Mouse (Mus musculus): ENCODE data around the gene Fam209.

Fam209 gene

DNA sequence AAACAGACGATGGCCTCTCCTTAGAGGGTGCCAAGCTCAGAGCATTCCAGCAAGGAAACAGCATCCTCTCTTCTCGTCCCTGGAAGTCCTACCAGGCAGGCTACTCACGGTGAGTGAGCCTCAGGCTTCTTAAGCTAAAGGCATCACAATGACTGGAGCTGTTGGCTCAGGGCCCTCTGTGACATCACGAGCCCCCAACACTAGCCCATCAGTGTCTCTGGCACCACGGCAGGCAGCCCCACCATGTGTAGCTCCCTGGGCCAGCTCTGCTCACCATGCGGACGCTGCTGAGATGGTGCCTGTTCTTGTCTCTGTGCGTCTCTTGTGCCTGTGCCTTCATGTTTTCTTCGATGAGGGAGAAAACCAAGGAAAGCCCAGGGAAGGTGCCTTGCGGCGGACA lies at the start of gene Fam209:
Fam209 (plus strand) TSS at position 203 of the 400 bp plus-strand sequence.
- DNase-seq: no peak

DNA sequence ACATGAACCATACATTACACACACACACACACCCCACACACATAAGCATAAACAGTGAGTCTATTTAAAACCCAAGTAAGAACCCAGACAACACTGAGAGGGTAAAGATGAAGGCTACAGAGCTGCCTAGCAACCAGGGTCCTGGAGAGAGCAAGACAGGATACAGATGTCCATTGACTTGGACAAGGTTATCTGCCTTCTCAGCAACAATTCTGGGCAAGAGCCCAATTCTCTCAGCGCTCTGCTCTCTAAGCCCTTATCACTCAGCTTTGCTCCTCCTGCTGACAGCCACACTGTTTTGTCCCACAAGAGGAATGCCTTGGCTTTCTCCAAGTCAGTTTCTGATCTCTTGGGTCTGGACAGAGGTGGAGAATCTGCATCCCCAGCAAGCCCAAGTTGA lies 41.7 kb upstream of the Fam209 start:
- no peak for DNase-seq

DNA sequence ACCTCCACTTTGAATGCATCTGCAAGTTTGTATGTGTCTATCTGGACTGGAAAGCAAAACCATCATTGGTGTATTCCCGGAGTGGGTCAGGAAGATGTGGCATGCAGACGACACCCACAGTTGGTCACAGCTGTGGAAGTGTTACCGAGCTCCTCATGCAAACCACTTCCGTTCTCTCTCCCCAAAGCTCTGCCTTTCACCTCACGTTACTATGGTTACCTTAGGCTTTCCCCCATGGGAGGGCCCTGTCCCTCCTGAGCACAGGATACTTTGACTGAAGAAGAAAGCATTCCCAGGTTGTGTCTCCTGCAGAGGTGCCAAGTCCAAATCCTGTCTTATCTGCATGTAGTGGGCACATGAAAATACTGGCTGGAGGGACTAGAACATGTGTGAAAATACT lies 38.6 kb upstream of the Fam209 start:
- DNase-seq: peak; percentile 69 to 71

DNA sequence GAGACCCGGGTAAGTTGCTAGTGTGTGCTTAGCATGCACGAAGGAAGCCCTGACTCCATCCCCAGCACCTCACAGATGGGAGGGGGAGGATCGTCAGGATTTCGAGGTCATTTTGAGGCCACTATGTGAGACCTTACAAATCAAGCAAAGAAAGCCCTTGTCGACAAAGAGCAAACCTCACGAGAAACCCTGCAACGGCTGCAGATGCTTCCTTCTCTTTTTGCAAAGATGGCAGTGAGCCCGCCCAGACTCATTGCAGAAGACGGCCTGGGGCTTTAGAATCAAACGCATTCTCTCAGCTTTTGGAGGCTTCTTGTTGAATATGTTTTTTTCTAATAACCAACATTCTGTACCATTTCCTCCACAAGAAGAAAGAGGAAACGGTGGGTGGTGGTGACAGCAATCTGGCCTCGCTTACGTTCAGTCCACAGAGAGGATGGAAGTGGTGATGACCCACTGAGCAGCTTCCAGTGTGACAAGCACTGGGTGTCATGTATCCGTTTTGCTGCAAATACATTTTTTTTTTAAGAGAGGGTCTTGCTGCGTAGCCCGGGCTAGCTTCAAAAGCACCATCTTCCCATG lies 34.9 kb upstream of the Fam209 start:
- DNase-seq: peak; percentile 51 to 62

DNA sequence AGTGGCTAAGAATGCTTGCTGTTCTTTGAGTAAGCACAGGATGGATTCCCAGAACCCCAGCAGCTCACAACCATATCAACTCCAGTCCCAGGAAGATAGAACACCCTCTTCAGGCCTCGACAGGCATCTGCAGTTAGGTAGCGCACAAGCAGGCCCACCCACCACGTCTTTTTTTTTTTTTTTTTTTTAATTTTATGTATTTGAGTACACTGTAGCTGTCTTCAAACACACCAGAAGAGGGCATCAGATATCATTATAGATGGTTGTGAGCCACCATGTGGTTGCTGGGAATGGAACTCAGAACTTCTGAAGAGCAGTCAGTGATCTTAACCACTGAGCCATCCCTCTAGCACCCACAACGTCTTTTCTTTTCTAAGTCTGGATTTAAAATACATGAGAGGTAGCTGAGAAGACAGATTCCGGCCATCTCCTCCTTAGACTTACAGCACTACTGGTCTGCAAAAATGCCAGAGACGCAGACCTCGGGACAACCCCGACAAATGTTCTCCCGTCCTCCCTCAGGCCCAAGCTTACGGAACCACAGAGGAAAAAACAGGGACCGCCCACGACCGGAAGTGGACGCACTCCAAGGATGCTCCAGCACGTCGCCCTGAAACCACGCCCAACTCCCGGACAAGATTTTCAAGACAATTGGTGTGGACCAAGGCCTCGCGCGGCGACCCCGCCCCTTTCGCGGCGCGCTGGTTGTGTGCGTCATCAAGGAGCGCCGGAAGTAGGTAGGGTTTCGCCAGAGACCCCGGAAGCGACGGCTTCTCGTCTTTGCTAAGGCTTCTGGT lies 32.3 kb upstream of the Fam209 start, which contains the start of gene Rtf2:
Rtf2 (plus strand) TSS at position 714 of the 797 bp plus-strand sequence.
- DNase-seq: peak; percentile 99

DNA sequence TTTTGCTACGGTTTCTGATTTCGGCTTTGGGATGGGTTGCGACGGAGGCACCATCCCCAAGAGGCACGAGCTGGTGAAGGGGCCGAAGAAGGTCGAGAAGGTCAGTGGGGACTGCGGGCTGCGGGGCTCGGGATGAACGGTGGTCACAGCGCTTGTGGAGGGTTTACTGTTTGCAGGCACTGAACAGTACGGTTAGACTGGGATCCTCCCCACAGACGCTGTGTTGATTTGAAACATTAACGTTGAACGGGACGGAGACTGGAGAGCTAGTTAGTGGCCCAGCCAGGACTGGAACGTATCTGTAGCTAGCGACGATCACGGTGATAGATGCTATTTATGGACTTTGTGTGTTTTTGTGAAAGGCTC lies 31.7 kb upstream of the Fam209 start:
- DNase-seq: no peak

- peak in 1 of 2 experiments; percentile 26 for DNase-seq
These were observed 31.1 kb upstream of the Fam209 start for GRCm38 (mm10) chr2:172441176-172441575.

DNA sequence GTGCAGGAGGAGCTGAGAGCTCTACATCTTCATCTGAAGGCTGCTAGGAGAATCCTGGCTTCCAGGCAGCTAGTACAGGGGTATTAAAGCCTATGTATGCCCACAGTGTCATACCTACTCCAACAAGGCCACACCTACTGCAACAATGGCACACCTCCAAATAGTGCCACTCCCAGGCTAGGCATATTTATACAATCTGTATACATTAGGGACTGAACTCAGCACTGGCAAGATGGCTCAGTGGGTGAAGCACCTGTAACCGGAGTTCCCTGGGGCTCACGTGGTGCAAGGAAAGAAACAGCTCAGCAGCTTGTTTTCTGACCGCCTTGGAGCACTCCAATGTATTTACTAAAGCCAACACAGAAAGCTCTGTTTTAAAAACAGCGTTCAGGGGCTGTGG lies 26.7 kb upstream of the Fam209 start:
- DNase-seq: no peak

DNA sequence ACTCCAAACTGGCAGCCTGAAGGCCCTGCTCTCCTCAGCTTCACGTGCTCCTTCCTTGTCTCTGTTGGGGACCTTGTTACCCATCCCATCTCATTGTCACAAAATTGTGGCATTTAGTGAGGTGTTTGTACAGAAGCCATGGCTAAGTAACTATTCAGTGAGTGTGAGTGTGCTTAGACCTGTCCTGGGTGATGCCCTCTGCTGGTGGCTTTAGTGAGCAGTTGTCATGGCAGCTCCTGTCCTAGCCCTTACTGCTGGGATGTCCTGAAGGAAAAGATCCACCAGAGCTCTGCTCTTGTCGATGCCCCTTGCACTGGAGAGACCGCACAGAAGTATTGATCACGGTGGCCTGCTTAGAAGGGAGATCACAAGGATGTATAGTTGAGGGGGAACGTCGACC lies 25.0 kb upstream of the Fam209 start:
- DNase-seq: peak; percentile 69 to 71

DNA sequence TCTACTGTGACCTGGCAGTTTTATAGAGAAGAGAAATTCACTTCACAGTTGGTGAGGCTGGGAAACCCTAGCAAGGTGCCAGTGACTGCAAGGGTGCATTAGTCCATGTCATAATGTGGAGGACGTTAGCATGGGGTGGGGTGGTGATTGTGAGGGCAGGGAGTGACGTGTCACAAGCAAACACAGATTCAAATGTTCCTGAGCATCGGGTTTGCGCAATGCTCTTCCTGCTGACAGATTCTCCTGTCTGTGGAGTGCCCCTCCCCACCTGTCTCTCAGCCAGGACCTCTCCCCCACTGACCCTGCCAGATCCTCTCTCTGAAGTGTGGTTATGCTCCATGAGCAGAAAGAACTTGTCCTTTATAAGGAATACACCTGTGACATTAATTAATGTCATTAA lies 24.0 kb upstream of the Fam209 start:
- no peak for DNase-seq

- no peak for DNase-seq
These were observed 21.7 kb upstream of the Fam209 start for GRCm38 (mm10) chr2:172450640-172451039.

DNA sequence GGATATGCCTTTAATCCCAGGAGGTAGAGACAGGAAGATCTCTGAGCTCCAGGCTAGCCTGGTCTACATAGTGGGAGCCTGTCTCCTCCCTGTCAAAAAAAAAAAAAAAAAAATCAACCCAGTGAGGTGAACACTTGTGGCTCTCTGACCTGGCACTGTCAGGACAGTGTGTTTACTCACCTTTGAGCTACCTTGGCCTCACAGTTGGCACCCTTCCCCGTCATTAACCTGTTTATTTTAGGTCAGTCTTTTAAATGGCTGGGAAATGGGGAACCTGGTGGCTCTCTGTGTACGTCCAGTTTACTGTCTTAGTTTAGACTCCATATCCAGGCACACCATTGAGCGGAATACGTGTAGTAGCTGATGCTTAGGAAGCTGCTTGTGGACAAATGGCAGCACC lies 20.3 kb upstream of the Fam209 start:
- no peak for DNase-seq

DNA sequence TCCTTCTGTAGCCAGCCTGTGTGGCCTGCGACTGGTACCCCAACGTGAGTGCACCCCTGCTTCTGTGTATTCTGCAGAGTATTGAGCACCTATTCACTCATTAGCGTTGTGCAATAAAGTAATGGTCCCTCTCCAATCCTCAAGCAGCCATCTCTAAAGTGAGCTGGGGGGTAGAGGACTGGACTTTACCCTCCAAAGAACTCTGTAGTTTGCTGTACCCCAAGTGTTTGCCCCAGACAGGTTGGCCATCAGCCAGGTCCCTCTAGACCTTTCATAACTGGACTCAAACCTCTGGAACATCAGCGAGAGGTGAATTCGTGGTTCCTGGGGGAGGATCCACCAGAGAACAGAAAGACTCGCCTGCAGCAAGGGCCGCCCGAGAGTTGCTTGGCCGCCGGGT lies 19.9 kb upstream of the Fam209 start:
- DNase-seq: no peak

DNA sequence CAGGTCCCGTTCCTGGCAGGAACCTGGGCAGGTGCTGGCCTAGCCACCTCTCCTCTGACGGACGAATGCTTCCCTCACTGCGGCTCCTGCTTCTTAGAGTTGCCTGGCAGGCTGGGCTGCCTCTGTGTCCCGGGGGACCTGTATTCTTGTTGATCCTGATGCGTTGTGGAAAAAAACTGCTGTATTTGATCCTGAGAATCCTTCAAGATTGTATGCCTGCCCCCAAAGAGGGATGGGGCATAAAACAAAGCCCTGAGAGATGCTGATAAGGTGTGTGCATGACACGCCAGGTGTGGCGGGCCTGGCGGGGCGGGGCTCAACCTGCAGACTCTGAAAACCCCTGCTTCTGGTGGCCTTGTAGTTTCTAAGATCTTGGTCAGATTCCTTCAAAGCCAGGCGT lies 13.8 kb upstream of the Fam209 start, which contains the start of gene Gcnt7:
Gcnt7 (minus strand) TSS at position 101 of the 400 bp plus-strand sequence.
- no peak for DNase-seq

- no peak for DNase-seq
These were observed 11.7 kb upstream of the Fam209 start for GRCm38 (mm10) chr2:172460647-172461046.

DNA sequence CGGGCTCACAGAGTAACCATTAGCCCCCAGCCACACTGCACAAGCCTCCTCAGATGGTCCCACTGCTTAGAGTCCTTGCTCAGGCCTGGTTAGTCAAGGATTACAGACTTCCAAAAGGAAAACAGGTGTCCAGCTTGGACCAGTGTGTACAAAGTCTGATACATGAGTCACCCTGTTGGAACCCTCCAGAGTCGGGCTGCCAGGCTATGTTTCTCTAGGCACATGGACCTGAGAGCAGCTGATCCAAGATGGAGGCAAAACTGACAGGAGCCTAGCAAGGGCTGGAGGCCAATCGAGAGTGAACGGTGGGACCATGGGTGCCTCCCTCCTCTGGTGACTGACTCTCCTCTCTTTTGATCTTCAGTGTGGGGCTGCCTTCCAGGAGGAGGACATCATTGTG lies 9.5 kb upstream of the Fam209 start:
- DNase-seq: no peak

DNA sequence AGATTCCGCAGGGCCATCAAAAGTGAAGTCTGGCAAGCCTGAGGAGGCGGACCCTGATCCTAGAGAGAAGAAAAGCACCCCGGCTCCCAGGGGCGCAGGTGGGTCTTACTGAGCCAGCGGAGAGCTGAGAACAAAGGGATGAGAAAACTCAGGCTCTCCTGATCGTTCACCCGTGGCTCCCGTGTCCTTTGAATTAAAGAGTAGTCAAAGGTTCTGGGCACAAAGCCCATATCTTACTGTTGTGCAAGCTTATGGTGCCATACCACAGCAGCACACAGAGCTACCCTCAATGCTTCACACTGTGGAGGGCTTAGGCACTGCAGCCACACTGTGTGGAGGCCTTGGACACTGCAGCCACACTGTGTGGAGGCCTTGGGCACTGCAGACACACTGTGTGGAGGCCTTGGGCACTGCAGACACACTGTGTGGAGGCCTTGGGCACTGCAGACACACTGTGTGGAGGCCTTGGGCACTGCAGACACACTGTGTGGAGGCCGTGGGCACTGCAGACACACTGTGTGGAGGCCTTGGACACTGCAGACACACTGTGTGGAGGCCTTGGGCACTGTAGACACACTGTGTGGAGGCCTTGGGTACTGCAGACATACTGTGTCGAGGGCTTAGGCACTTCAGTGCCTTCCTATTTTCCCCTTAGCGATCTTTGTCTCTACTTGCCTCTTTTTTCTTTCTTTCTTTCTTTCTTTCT lies 5.7 kb upstream of the Fam209 start:
- no peak for DNase-seq

DNA sequence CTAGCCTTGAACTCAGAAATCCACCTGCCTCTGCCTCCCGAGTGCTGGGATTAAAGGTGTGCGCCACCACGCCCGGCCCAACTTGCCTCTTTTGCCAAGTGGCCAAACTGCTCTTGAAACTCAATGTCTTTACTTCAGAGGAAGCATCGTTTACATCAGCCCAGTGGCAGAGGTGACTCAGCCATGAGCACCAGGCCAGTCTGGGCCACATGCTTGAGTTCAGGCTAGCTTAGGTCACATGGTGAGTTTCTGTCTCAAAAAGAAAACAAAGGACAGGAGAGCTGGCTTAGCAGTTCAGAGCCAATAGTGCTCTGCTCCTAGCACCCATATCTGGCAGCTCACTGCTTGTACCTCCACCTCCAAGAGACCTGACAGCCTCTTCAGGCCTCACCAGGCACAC lies 5.1 kb upstream of the Fam209 start:
- no peak for DNase-seq

DNA sequence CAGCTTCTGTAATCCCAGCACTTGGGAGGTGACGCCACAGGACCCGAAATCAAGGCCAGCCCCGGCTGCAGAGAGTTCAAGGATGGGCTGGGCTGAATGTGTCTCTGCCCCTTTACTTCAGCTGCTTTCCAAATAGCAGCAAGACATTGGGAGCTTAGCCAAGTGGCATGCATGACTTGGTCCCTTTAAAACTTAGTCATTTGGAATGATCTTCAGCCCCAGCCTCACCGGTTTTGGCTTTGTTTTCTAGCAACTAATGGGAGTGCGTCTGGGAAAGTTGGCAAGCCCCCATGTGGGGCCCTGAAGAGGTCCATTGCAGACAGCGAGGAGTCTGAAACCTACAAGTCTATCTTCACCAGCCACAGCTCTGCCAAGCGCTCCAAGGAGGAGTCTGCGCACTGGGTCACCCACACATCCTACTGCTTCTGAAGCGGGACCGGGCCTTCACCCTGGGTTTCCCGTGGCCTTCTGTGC lies 3.9 kb upstream of the Fam209 start:
- no peak for DNase-seq

- no peak for DNase-seq
These were observed 1.3 kb downstream of the Fam209 start for GRCm38 (mm10) chr2:172473591-172473990.

DNA sequence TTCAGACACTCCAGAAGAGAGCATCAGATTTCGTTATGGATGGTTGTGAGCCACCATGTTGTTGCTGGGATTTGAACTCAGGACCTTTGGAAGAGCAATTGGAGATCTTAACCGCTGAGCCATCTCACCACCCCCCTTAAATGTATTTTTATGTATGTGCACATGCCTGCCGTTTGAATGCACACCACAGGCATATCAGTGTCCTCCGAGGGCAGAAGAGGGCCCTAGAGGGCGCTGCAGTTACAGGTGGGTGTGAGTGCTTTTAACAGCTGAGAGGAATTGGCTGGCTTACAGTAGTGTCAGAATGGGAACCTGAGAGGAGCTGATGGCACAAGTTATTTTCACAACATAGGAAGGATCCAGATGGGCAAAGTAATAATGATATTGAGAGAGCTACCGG lies 2.6 kb downstream of the Fam209 start:
- DNase-seq: peak; percentile 53 to 60

DNA sequence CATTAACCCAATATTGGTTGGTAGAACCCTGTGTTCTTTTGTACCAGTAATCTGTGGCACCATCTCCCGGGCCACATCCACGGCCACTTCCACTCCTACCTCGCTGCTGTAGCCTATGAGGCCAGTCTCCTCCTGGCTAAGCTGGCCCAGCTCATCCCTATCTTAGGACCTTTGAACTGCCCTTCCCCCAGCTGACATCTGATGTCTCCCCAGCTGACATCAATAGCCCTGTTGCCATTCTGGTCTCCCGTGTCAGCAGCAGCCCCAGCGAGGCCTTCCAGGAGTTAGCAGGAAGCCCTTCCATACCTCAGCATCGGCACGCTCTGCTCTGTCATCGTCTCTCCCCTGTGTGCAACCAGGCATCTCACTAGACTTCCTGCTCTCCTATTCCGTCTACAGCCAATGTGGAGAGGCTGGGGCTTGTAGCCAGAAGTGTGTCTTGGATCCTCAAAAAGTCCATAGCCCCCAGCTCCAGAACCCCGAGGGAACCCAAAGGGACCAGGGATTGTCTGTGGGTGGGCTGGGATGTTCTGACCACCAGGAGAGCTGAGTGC lies 4.5 kb downstream of the Fam209 start:
- no peak for DNase-seq

DNA sequence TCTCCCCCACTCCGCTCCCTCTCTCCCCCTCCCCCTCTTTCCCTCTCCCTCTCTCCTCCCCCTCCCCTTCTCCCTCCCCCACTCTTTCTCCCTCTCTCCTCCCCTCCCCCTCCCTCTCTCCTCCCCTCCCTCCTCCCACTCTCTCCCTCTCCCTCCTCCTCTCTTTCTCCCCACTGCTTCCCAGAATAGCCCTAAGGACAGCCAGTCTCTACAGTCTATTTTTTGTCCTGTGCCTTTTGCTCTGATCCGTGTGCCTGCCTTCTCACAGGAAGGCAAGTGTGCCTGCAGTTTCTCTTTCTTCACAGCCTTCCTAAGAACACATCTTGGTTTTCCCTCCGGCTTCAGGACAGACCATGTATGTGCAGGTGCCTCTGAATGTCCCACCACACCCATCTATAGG lies 5.0 kb downstream of the Fam209 start:
- DNase-seq: no peak

DNA sequence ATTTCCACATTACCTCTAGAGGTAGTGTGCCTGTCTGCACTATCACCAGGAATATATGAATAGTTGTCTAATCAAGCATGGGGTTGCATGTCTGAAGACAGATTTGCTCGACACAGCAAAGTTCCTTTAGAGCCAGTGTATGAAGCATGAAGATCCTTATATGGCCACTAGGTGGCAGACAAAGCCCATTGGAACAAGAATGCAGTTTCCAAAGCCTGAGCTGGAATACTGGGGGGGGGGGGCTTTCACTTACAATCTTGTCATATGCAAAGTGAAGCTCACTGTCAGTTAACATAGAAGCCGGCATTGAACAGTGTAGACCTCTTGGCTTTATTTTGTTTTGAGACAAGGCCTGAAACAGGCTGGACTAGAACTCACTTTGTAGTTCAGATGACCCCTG lies 5.5 kb downstream of the Fam209 start:
- DNase-seq: peak; percentile 36 to 41

Data from B cell, adult 2 months (primary cell).